Mouse (Mus musculus) embryo, embryonic 11.5 days (tissue): ENCODE measurements at regions not wholly inside any gene's neighbourhood (a gene's known extent, or its start where the extent isn't known, plus 50 kb on each side); places are given as distances from the start of the nearest gene placed in this dataset.

Experiments used
- DNase-seq: peaks from one replicate; pipeline ENCODE4 v3.0.0-alpha.2; 2012; ENCODE audit warnings: low read depth, low spot score

DNA sequence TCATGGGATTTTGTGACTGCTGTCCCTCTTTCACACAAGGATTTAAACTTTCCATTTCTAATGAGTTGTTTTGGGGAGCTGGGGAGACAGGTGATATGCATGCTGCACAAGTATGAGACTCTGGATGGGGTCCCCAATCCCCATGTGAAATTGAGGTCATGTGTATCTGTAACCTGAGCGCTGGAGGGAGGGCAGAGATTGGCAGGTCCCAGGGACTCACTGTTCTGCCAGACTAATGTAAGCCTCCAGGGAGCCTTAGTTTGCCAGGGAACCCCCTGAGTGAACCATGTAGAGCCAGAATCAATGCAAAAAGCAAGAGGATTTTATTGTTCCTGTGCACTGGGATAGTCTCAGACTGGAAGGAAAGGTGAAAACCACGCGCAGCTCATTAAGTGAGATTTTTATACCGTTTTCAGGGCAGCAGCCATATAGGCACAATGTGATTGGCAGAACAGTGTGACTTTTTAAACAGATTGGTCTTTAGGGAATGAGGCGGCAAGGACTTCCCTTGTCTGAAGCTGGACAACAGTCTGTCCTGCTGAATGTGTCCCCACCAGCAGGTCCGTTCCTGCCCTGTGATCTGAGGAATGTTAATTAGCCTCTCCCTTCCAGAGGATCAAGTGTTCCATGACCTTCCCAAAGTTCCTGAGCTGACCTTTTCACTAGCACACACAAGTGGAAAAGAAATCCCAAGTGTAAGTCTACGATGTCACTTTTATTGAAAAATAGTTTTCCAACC, 59.9 kb upstream of the Oxgr1 start:
- no peak for DNase-seq

DNA sequence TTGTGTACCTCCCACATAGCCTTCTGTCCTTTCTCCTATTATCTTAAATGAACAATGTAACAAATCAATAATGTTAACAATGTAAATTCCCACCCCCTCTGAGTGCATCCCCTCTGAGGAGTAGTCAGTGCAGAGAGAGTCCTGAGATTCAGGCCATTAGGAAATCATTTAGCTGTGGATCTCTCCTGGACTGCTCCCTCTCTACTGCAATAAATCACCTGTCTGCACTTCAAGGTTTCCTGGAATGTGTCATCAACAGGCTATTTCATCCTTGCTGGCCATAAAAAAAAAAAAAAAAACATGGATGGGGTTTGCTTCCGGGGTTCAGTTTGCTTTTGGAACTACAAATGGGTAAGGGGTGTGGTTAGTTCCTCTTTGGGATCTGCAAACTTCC, 60.5 kb upstream of the Oxgr1 start:
- no peak for DNase-seq

GRCm38 (mm10) chr14:120109846-120110245, 67.6 kb upstream of the Oxgr1 start:
- DNase-seq = no peak

- DNase-seq = no peak
These were observed 71.1 kb upstream of the Oxgr1 start for GRCm38 (mm10) chr14:120113316-120113715.

DNA sequence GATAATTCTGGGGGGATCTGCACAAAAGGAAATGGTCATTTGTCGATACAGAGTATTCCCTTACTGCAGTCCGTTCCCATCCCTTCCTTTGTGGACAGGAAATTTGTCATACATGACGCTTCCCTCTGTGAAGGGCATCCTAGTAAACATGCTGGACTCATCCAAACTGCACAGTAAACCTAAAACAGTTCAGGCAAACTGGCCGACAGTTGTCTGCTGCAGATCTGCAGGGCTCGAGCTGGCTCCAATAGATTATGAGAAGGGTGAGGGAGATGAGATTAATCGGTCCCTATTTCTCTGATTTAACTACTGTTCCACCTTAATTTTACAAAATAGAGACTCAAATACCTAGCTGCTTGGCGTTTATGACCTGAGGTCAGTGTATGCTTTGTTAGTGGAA, 76.3 kb upstream of the Oxgr1 start:
- DNase-seq = no peak

DNA sequence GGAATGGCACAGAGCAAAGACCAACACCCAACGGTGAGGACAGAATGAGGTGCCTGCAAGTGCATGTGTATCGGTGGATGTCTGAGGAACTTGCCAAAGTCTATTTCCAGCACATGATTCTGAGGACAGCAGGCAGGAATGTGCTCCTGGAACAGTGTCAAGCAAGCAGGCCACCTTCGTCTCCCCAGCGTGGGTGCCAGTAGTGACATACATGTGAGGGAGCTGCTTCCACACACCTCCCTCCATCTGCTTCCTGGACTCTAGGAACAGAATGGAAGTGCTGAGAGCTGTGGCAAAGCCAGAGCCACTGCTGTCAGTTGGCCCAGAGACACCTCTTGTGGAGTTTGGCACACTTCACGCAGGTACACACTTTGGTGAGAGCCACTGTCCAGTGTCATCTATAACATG, 76.9 kb upstream of the Oxgr1 start:
- no peak for DNase-seq

- no peak for DNase-seq
These were observed 77.3 kb upstream of the Oxgr1 start for GRCm38 (mm10) chr14:120119506-120119905.

DNA sequence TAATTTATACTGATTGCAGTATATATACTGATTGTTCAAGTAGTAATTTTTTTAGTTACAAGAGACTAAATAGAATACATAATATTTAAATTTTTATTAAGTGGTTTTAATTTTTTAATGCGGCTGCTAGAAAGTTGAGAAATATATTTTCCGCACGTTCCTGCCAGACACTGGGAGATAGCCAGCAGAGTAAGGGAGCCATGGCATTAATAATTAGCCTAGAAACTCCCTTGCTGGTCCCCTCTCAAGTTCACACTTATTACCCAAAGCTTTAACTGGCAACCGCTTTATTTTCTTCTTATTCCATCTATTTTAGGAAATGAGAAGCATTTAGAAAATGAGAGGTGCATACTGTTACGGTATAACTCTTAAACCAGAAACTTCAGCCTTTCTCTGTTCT, 78.0 kb upstream of the Oxgr1 start:
- DNase-seq = no peak

GRCm38 (mm10) chr14:120125315-120125714, 83.1 kb upstream of the Oxgr1 start:
- DNase-seq = no peak

DNA sequence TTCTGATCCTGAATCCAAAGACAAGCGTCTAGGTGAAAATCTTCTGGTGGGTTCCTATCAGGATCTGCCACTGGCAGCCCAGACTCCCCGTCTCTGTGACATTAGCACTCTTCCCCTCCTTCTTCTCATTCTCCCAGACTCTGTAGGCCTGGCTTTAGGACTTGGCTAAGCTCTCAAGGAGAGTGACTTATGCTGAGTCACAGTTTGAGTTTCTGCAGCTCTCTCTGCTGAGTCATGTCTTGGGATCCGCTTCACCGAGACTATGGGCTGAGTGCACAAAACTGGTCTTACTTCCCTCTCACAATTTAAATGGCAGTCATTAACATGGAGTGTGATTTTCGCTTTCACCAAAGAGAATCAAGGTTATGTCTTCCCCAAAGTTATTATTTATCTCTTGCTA, 85.2 kb upstream of the Oxgr1 start:
- no peak for DNase-seq

DNA sequence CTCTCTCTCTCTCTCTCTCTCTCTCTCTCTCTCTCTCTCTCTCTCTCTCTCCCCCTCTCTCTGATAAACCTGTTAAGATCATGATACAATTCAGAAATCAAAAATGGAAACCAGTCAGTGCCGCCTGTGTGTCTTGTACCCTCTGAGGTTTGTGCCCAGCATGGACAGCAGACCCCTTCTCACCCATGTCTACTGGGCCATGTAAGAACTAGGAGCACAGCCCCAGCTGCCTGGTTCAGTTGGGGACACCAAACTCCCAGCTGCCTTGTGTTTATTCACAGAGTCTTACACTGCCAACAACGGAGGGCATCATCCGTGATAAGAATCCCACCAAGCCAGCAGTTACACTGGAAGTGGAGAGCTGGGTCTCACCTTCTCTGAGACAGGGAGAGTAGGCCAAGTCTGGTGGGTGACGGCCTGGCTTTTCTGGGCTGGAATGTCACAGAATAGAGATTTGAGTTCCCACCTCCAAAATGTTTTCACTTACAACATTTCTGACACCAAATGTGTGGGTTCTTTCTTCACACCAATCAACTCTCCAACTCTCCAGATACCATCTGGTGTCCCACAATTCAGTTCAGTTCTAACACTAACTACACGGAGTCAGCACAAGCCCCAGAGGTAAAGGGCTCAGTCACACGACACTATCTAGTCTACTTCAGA, 92.2 kb upstream of the Oxgr1 start:
- no peak for DNase-seq

- DNase-seq = no peak
These were observed 93.0 kb upstream of the Oxgr1 start for GRCm38 (mm10) chr14:120135198-120135597.

DNA sequence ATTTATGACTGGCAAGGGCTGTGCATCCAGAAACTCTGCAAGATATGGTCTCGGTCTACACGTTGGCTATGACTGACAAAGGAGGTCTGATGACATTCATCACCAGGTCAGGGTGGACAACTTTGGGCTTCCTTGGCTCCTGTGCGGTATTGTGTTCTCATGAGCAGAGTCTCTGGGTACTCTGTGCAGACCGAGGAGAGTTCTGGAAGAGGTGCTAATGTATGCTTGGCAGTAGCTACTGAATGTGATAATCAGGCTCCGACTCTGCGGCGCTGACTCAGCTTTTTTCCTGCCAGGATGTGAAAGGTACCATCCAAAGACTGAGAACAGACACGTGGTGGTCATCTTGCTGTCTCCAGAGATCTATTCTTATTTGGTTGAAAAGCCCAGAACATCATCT, 94.5 kb upstream of the Oxgr1 start:
- DNase-seq = no peak

DNA sequence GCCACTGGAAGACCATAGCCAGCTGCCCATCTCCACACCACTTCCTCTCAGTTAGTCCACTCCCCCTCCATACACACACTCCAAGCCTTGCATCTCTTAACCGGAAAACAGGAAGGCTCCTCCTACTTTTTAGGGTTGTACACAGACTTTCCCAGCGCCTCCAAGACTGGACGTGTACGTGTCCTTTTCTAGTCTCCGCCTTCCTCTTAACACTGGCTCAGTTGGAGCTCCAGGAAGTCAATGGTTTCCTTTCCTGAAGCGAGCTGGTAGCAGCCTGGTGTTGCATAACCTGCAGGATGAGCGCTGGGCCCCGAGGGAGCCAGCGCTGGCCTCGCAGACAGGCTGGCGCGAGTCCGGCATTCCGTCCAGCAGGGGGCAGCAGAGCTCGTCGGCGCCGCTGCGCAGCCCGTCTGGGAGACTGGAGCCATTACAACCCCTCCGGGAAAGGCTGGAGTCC, 95.5 kb upstream of the Oxgr1 start:
- DNase-seq = peak; percentile 83

DNA sequence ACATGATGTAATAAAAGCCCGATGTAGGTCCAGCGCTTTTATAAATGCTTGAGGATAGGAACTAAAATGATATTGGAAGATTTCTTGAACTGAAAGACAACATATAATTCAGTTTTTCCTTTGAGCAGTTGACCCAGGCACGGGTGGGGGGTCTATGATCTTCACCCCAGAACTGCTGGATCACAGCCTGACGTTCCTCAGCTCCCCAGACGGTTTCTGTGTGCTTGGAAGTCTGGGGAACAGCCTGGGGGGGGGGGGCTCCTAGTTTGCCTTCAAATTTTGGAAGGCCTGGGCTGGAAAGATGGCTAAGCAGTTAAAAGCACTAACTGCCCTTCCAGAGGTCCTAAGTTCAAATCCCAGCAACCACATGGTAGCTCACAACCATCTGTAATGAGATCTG, 96.3 kb upstream of the Oxgr1 start:
- DNase-seq = no peak

DNA sequence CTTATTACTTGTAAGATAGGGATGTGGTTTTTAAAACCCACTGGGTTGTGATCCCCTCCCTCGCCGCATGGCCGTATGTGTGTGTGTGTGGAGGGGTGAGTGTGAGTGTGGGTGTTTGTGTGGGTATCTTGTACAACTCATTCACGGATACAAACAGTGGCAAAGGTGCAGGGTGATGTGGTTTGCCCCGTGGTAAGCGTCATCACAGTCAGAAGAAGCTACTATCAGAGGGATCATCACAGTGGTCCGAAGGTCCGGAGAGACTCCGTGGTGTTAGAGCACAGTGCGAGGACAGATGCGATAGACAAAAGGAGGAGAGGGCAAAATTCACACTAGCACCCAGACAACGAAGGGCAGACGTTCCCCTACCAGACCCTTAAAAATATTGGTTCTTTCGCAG, 97.0 kb upstream of the Oxgr1 start:
- no peak for DNase-seq

DNA sequence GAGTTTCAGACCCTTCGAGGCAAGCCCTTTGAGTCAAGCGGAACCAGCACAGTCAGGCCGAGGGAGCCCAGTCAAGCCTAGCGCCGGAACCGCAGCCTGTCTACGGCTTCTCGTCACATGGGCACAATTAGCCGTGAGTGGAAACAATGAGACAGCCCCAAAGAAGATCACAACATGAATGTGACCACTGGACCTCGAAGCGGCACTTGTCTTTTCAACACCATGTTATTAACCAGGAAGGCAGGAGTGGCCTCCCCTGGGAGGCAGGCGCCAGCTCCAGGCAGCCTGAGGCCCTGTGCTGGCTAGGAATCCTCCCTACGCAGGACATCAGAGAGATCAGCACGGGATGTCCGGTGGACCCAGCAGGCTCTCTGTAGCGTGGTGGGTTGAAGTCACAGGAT, 97.4 kb upstream of the Oxgr1 start:
- no peak for DNase-seq

GRCm38 (mm10) chr14:120140211-120140610, 98.0 kb upstream of the Oxgr1 start:
- DNase-seq = no peak

GRCm38 (mm10) chr14:120140791-120141747, 98.8 kb upstream of the Oxgr1 start:
- DNase-seq = no peak

DNA sequence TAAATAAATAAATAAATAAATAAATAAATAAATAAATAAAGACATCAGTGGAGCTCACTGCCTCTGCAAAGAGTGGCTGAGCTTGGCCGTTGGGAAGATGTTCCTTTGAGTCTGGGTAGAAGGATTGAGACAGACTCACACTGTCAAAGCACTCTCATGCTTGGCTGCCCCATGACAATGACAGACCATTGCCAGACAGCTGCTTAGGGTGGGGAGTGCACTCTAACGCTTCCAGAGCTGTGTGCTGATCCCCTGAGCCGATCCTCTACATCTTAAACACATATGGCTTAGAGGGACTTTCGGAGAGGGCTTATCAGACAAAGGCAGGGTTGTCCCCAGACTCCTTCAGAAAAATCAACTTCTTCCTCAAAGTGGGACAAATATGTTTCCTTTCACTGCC, 100.0 kb upstream of the Oxgr1 start:
- DNase-seq = no peak

DNA sequence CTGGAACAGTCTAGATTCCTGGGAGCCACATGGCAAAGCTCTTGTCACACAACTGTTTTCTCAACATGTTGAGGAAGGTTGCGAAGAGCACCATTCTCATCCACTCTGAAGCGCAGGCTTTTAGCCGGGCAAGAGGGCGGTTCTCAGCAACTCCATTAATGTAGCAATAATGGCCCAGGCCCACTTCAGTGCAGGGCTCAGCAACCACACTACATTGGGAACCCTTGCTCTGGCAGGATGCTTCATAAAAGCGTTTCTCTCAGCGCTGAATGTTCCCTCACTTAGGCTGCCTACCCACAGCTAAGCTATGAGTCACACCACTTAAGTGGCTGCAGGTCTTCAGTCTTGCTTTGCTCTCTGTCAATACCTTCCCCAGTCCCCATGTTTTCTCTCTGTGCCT, 102.2 kb upstream of the Oxgr1 start:
- no peak for DNase-seq

GRCm38 (mm10) chr14:120146312-120146711, 104.1 kb upstream of the Oxgr1 start:
- no peak for DNase-seq
